Mouse (Mus musculus): Measurements from ENCODE around the gene Ric3. TPM values are rescaled to one million over a fixed set of nuclear protein-coding genes. Genes with fewer than 3 reads are reported as not detected.
A peak's percentile ranks its signal among the peaks of the same experiment; 100 is the strongest.
"Not testable (repeated sequence)": the region's sequence is repeated elsewhere in the genome, so short reads cannot be mapped to it uniquely, and the experiment has no call there.

Ric3 gene
- polyA plus RNA-seq, 1 experiment from 2014 or later: 1.1 TPM

DNA sequence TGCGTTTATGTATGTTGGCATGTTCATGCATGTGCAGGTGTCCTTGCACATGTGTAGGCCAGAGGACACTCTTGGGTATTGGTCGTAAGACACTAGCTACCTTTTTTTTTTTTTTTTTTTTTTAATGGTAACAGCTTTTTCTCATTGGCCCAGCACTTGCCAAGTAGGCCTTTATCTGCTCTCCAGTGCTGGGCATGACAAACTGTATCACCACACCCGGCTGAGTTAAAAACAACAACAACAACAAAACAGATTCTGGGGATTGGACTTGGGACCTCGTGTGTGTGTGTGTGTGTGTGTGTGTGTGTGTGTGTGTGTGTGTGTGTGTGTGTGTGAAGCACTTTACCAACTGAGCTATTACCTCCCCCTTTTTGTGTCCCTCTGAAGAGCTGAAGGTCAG is 13.5 kb upstream of the Ric3 start:
- TF ChIP-seq CTCF (IDR thresholded peaks at IDR 0.05; ENCODE audit: low read depth): no peak
- no peak for TF ChIP-seq EP300 (optimal IDR thresholded peaks at IDR 0.05)
- no peaks in the 10 kb centered on the region for H3K9me3 ChIP-seq (ENCODE audit: control insufficient read depth, low read length)

DNA sequence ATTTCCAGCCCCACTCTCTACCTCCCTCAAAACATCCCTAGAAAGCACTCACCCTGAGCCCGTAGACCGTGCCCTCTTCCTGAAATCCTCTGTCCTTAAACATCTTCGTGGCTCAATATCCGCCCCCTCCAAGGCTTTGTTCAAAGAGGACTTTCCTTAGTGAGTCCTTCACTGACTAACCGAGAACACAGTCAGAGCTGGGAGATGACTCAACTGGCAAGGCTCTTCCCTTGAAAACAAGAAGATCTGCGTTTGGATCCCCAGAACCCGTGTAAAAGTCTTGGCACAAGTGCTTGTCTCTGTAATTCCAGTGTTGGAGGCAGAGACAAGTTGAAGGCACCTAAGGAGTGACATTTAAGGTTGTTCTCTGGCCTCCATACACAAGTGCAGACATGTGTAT is 11.2 kb upstream of the Ric3 start:
- ATAC-seq (ENCODE audit: low FRiP score, low TSS enrichment) (no peak), DNase-seq (ENCODE audit: low spot score) (no peak)
- no peaks in the 10 kb centered on the region for H3K9me3 ChIP-seq (ENCODE audit: control insufficient read depth, low read length)
- TF ChIP-seq CTCF (IDR thresholded peaks at IDR 0.05; ENCODE audit: low read depth): no peak
- no peak for TF ChIP-seq EP300 (optimal IDR thresholded peaks at IDR 0.05)
- WGBS: 78% methylated on average over 7 of the region's 7 CpGs
- H3K4me3 ChIP-seq (ENCODE audit: low read depth, low read length): no peak overlapping the region
- no peaks in the 10 kb centered on the region for H3K4me1 ChIP-seq (replicated peaks; ENCODE audit: control insufficient read depth, insufficient read depth)
- H3K4me2 ChIP-seq (replicated peaks; ENCODE audit: low read depth): no peak overlapping the region
- no peak overlapping the region for H3K27ac ChIP-seq (replicated peaks)
- no peaks in the 10 kb centered on the region for H3K36me3 ChIP-seq (ENCODE audit: control insufficient read depth, insufficient read depth, low read length)
- H3K27me3 ChIP-seq (ENCODE audit: control insufficient read depth, insufficient read depth, low read length): no peaks in the 10 kb centered on the region
- no peak overlapping the region for H3K9ac ChIP-seq (ENCODE audit: low read length)

More for the DNA sequence above, 13.5 kb upstream of the Ric3 start:
- H3K4me2 ChIP-seq (replicated peaks; ENCODE audit: low read depth): no peak overlapping the region
- no peak overlapping the region for H3K4me3 ChIP-seq (ENCODE audit: low read depth, low read length)
- DNase-seq (ENCODE audit: low spot score): no peak
- H3K27me3 ChIP-seq (ENCODE audit: control insufficient read depth, insufficient read depth, low read length): no peaks in the 10 kb centered on the region
- WGBS: 72% methylated on average over 4 of the region's 4 CpGs
- no peak overlapping the region for H3K9ac ChIP-seq (ENCODE audit: low read length)
- ATAC-seq (ENCODE audit: low FRiP score, low TSS enrichment): no peak
- no peaks in the 10 kb centered on the region for H3K4me1 ChIP-seq (replicated peaks; ENCODE audit: control insufficient read depth, insufficient read depth)
- no peak overlapping the region for H3K27ac ChIP-seq (replicated peaks)
- H3K36me3 ChIP-seq (ENCODE audit: control insufficient read depth, insufficient read depth, low read length): no peaks in the 10 kb centered on the region

DNA sequence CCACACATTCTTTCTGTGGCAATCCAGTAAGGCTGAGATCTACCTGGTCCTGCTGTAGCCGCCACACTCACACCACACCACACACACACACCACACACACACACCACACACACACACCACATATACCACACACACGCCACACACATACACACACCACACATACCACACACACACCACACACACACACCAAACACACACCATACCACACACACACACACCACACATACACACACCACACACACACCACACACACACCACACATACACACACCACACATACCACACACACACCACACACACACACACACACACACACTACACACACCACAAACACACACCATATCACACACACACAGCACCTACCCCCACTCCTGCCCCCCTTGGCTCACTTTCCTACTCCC is 8.2 kb upstream of the Ric3 start:
- 100% methylated on average over 1 of the region's 2 CpGs for WGBS
- not testable (repeated sequence) for H3K4me3 ChIP-seq (ENCODE audit: low read depth, low read length); DNase-seq (ENCODE audit: low spot score); H3K9ac ChIP-seq (ENCODE audit: low read length); ATAC-seq (ENCODE audit: low FRiP score, low TSS enrichment); H3K36me3 ChIP-seq (ENCODE audit: control insufficient read depth, insufficient read depth, low read length); H3K9me3 ChIP-seq (ENCODE audit: control insufficient read depth, low read length); H3K4me1 ChIP-seq (replicated peaks; ENCODE audit: control insufficient read depth, insufficient read depth); H3K4me2 ChIP-seq (replicated peaks; ENCODE audit: low read depth); H3K27me3 ChIP-seq (ENCODE audit: control insufficient read depth, insufficient read depth, low read length); H3K27ac ChIP-seq (replicated peaks)

GRCm38 (mm10) chr7:109086946-109087345 is 3.8 kb upstream of the Ric3 start:
- Histone ChIP-seq H3K4me1 (replicated peaks; ENCODE audit: control insufficient read depth, insufficient read depth) (no peaks in the 10 kb centered on the region), H3K4me3 (ENCODE audit: low read depth, low read length) (no peak overlapping the region), H3K9ac (ENCODE audit: low read length) (no peak overlapping the region), H3K36me3 (ENCODE audit: control insufficient read depth, insufficient read depth, low read length) (no peaks in the 10 kb centered on the region), H3K4me2 (replicated peaks; ENCODE audit: low read depth) (no peak overlapping the region), H3K27me3 (ENCODE audit: control insufficient read depth, insufficient read depth, low read length) (no peaks in the 10 kb centered on the region), H3K27ac (replicated peaks) (no peak overlapping the region), H3K9me3 (ENCODE audit: control insufficient read depth, low read length) (no peaks in the 10 kb centered on the region)
- TF ChIP-seq CTCF (IDR thresholded peaks at IDR 0.05; ENCODE audit: low read depth) (no peak), EP300 (optimal IDR thresholded peaks at IDR 0.05) (no peak)
- 2% methylated on average over 2 of the region's 2 CpGs for WGBS
- DNase-seq (ENCODE audit: low spot score) (no peak), ATAC-seq (ENCODE audit: low FRiP score, low TSS enrichment) (no peak)

GRCm38 (mm10) chr7:109083813-109084184 is 668 bp upstream of the Ric3 start:
- TF ChIP-seq EP300 (optimal IDR thresholded peaks at IDR 0.05) (no peak), CTCF (IDR thresholded peaks at IDR 0.05; ENCODE audit: low read depth) (no peak)
- H3K4me2 ChIP-seq (replicated peaks; ENCODE audit: low read depth): no peak overlapping the region
- no peak for ATAC-seq (ENCODE audit: low FRiP score, low TSS enrichment)
- H3K27me3 ChIP-seq (ENCODE audit: control insufficient read depth, insufficient read depth, low read length): no peaks in the 10 kb centered on the region
- no peak overlapping the region for H3K4me3 ChIP-seq (ENCODE audit: low read depth, low read length)
- H3K27ac ChIP-seq (replicated peaks): no peak overlapping the region
- 74% methylated on average over 4 of the region's 4 CpGs for WGBS
- H3K9ac ChIP-seq (ENCODE audit: low read length): no peak overlapping the region
- H3K4me1 ChIP-seq (replicated peaks; ENCODE audit: control insufficient read depth, insufficient read depth): no peaks in the 10 kb centered on the region
- DNase-seq (ENCODE audit: low spot score): no peak
- H3K36me3 ChIP-seq (ENCODE audit: control insufficient read depth, insufficient read depth, low read length): no peaks in the 10 kb centered on the region
- no peaks in the 10 kb centered on the region for H3K9me3 ChIP-seq (ENCODE audit: control insufficient read depth, low read length)

DNA sequence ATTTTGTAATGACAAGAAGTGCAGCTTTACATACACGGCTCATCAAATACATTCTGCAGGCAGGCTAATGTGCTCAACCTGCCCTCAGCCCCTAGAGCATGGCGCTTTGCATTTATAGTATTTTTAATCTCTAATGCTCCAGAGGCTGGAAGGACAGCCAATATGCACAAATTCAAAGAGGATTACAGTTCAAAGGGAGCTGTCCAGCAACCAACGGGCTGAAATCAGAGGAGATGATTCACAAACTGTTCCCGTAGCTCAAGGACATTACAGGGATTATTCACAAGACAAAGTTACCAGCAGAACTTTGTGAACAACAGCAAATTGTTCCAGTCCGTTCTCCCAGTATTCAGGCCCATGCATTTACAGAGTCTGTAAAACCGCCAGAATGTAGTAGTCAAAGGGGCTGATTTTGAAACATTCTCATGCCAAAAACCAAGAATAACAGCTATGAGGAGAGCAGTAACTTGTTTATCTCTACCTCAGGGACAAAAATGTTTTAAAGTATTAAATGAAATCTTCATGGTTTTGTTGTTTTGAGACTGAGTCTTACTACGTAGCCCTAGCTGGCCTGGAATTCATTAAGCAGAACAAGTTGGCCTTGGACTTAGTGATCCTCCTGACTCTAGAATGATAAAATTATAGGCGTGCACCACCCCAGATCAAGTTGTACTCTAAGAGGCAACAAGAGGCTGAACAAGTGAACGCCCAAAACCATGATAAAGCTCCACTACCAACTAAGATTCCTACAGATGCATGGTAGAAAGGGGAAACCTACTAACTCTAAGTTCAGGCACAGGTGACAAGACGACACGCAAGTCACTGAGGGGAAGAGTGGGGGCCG is 640 bp downstream of the Ric3 start:
- Histone ChIP-seq H3K27me3 (ENCODE audit: control insufficient read depth, insufficient read depth, low read length) (no peaks in the 10 kb centered on the region), H3K4me3 (ENCODE audit: low read depth, low read length) (peak overlapping the region; percentile 42), H3K4me2 (replicated peaks; ENCODE audit: low read depth) (peak overlapping the region; percentile 63), H3K27ac (replicated peaks) (no peak overlapping the region), H3K9ac (ENCODE audit: low read length) (peak overlapping the region; percentile 38; the same call in 1 of the 2 replicates), H3K36me3 (ENCODE audit: control insufficient read depth, insufficient read depth, low read length) (no peaks in the 10 kb centered on the region), H3K4me1 (replicated peaks; ENCODE audit: control insufficient read depth, insufficient read depth) (no peaks in the 10 kb centered on the region), H3K9me3 (ENCODE audit: control insufficient read depth, low read length) (no peaks in the 10 kb centered on the region)
- DNase-seq (ENCODE audit: low spot score) (peak; percentile 38), ATAC-seq (ENCODE audit: low FRiP score, low TSS enrichment) (no peak)
- WGBS: 24% methylated on average over 12 of the region's 12 CpGs
- no peak for TF ChIP-seq EP300 (optimal IDR thresholded peaks at IDR 0.05)
- no peak for TF ChIP-seq CTCF (IDR thresholded peaks at IDR 0.05; ENCODE audit: low read depth)
